Mouse (Mus musculus) neural tube, embryonic 13.5 days (tissue): ENCODE results near the gene Pde4d. TPM values are rescaled to one million over a fixed set of nuclear protein-coding genes. Genes with fewer than 3 reads are reported as not detected.

ENCODE experiments used
- ATAC-seq: fragments of 200-750 bp; cut with Nextera tagmentation; 2 replicates; pipeline ENCODE4 v1.8.0; 2017; ENCODE audit warnings: low read depth, mild to moderate bottlenecking, moderate TSS enrichment, moderate library complexity
- H3K27ac ChIP-seq: fragments of 300-500 bp; sonication (generic); replicated peaks from 2 replicates; pipeline ENCODE4 v1.5.1; 2015; ENCODE audit warnings: moderate library complexity, mild to moderate bottlenecking, inconsistent platforms
- H3K27me3 ChIP-seq: fragments of 300-500 bp; sonication (generic); 2 replicates; pipeline ENCODE4 v1.6.1; 2015; ENCODE audit warnings: mild to moderate bottlenecking, inconsistent platforms
- H3K36me3 ChIP-seq: fragments of 300-500 bp; sonication (generic); 2 replicates; pipeline ENCODE4 v1.6.1; 2015; ENCODE audit warnings: mild to moderate bottlenecking, inconsistent platforms
- H3K4me1 ChIP-seq: fragments of 300-500 bp; sonication (generic); replicated peaks from 2 replicates; pipeline ENCODE4 v1.6.1; 2015; ENCODE audit warnings: inconsistent platforms
- H3K4me2 ChIP-seq: fragments of 300-500 bp; sonication (generic); 2 replicates; pipeline ENCODE4 v1.6.1; 2015; ENCODE audit warnings: inconsistent platforms, mild to moderate bottlenecking, moderate library complexity
- H3K4me3 ChIP-seq: fragments of 300-500 bp; sonication (generic); 2 replicates; pipeline ENCODE4 v1.5.1; 2015; ENCODE audit warnings: mild to moderate bottlenecking, inconsistent platforms
- H3K9ac ChIP-seq: fragments of 300-500 bp; sonication (generic); 2 replicates; pipeline ENCODE4 v1.6.1; 2015; ENCODE audit warnings: moderate library complexity, mild to moderate bottlenecking, inconsistent platforms
- H3K9me3 ChIP-seq: fragments of 300-500 bp; sonication (generic); 2 replicates; pipeline ENCODE4 v1.6.1; 2016; ENCODE audit warnings: inconsistent platforms
- WGBS: fragments of 180-500 bp; shearing (Covaris S2); methylation state at CpG from one replicate; pipeline ENCODE4 v1.1.7; 2015; 5-methylcytosine and 5-hydroxymethylcytosine counted together
- polyA plus RNA-seq: library from polyadenylated mRNA; unstranded; fragments of >200 nt; fragmentation: Nextera tagmentation; extraction: Ambion mirVana; gene quantifications from 2 replicates; pipeline ENCODE4 v1.2.1, GENCODE M21; 2015

Gene Pde4d
- polyA plus RNA-seq, 1 experiment from 2014 or later = 15.5 TPM

DNA sequence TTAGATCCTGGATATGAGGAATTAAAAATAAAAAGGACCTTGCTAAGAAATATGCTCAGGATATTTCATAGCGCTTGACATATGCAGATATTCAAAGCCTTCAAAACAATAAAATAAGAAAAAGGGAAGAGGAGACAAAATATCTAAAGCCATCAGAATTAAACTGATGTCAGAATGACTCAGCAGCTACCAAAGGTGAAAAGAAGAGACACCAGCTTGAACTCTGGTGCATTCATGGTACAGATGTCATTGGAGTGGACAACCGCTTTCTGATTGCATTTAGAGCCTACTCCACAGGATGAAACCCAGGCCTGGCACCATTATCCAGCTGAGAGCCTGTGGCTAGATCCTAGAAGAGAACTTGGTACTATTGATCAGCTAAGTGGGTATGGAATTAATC lies 1161.0 kb downstream of the Pde4d start:
- Histone ChIP-seq H3K9me3 (no peaks in the 10 kb centered on the region), H3K4me3 (no peak overlapping the region), H3K4me2 (no peak overlapping the region), H3K27ac (no peak overlapping the region), H3K36me3 (no peaks in the 10 kb centered on the region), H3K9ac (no peak overlapping the region), H3K4me1 (peaks cover 6% of the 10 kb centered on the region), H3K27me3 (no peaks in the 10 kb centered on the region)
- no peak for ATAC-seq
- WGBS = 98% methylated on average over 2 of the region's 2 CpGs

DNA sequence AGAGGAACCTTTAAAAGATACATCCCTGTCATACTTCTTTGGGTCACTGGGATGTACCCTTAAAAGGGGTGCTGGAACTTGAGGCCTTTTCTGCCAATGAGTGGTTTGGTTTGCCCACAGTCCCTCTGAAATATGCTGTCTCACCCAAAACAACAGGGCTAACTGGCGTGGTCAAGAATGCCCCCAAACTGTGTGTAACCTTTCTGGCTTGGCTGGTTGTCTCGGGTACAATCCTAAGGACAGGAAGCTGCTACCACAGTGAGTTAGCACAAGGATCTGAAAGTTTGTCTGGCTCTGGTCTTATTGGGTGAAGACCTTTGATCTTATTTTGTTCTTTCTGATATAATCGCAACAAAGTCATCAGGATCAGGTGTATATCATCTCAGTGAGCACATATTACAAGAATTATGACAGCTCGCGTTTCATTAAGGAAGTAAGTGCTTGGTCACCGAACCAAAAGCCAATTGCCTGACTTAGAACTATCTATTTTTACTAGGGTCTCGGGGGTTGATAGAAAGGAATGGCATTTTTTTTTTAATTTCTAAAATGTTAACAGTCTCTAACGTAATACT lies 1165.6 kb downstream of the Pde4d start:
- peaks cover 11% of the 10 kb centered on the region for H3K4me1 ChIP-seq
- H3K36me3 ChIP-seq = no peaks in the 10 kb centered on the region
- 71% methylated on average over 8 of the region's 8 CpGs for WGBS
- H3K4me3 ChIP-seq = no peak overlapping the region
- H3K27ac ChIP-seq = no peak overlapping the region
- H3K9ac ChIP-seq = no peak overlapping the region
- H3K4me2 ChIP-seq = no peak overlapping the region
- no peak for ATAC-seq
- no peaks in the 10 kb centered on the region for H3K27me3 ChIP-seq
- no peaks in the 10 kb centered on the region for H3K9me3 ChIP-seq

DNA sequence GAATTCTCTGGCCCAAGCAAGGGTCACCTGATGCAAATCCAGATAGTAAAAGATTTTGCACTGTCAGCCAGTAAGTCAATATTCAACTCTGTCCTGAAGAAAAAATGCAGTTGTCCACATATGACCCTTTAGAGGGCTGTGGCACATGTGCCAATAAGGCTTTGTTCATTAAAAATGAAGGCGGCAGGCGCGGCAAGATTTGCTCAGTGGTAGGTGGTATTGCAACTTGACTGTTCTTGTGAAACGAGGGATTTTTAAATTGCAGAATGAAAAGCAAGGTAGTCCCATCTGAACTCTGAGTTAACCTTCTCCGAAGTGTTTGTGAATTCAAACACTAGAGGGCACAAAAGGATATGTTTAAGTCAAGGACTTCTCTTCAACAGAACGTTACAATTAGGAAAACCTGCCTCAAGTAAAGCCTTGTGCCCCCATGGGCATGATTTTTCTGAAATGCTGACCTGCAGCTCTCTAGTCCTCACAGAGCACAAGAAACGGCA lies 1166.1 kb downstream of the Pde4d start:
- Histone ChIP-seq H3K27ac (no peak overlapping the region), H3K4me1 (peaks cover 11% of the 10 kb centered on the region), H3K27me3 (no peaks in the 10 kb centered on the region), H3K9me3 (no peaks in the 10 kb centered on the region), H3K4me2 (no peak overlapping the region), H3K9ac (no peak overlapping the region), H3K4me3 (no peak overlapping the region), H3K36me3 (no peaks in the 10 kb centered on the region)
- ATAC-seq = no peak
- WGBS = 17% methylated on average over 7 of the region's 7 CpGs

DNA sequence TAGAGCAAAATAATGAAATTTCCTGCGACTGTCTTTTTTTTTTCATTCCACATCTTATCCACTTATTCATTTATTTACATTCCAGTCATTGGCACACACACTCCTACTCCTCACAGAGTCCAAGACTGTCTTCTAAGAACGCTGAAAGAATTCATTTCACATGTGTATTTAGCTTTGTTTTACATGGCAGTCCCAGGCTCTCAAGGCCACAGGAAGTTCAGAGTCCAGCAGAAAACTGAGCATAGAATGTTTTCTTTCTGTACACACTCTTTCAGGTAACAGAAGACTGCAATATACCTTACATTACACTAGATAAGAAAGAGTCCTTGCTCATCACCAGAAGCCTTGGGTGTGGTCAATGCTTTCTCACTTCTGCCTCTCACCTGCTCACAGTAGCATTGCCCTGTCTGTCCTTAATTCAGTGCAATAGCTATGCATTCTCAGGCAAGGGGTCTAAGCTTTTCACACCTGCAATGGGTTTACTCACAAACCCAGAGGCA lies 1169.5 kb downstream of the Pde4d start:
- 83% methylated on average over 2 of the region's 2 CpGs for WGBS
- no peak overlapping the region for H3K4me3 ChIP-seq
- peaks cover 6% of the 10 kb centered on the region; the same call in 1 of the 2 replicates for H3K4me1 ChIP-seq
- no peak for ATAC-seq
- no peaks in the 10 kb centered on the region for H3K36me3 ChIP-seq
- no peaks in the 10 kb centered on the region for H3K27me3 ChIP-seq
- no peak overlapping the region for H3K4me2 ChIP-seq
- no peak overlapping the region for H3K9ac ChIP-seq
- H3K27ac ChIP-seq = no peak overlapping the region
- H3K9me3 ChIP-seq = no peaks in the 10 kb centered on the region

DNA sequence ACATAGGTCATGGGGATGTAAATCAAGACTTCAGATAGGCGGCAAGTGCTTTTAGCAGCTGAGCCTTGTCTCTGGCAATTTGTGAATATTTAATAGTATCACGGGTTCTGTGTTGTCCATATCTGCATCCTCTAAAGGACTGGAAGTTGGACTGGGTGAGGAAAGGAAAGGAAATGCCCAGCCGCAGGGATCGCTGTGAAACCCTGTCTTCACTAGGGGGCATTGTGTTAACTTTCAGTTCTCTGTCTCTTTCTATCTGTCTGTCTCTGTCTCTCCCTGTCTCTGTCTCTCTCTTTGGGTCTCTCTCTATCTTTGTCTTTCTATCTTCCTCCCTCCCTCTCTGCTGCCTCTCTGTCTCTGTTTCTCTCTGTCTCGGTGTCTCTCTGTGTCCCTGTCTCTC lies 1172.5 kb downstream of the Pde4d start:
- Histone ChIP-seq H3K4me1 (no peaks in the 10 kb centered on the region), H3K36me3 (no peaks in the 10 kb centered on the region), H3K9ac (no peak overlapping the region), H3K4me3 (no peak overlapping the region), H3K4me2 (no peak overlapping the region), H3K27me3 (no peaks in the 10 kb centered on the region), H3K27ac (no peak overlapping the region), H3K9me3 (no peaks in the 10 kb centered on the region)
- no peak for ATAC-seq
- 70% methylated on average over 5 of the region's 5 CpGs for WGBS

DNA sequence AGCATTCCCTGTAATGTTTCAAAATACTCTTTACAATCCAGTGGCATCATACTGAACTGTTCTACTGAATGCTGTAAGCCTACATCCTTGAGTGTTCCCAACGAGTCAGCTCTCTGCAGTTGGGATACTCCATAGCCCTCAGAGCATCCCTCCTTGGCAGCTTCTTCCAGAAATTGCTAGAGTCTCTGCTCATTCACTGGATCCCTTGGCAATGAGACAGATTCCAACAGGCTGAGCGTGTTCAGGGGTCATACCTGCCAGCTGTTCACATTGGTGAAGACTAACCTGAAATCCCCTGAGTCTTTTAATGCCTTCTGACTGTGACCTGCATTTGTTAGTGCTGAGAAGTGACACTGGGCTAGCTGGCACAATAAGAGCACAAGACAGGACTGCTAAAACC lies 1173.5 kb downstream of the Pde4d start:
- Histone ChIP-seq H3K4me1 (no peaks in the 10 kb centered on the region), H3K4me2 (no peak overlapping the region), H3K9me3 (no peaks in the 10 kb centered on the region), H3K9ac (no peak overlapping the region), H3K27ac (no peak overlapping the region), H3K27me3 (no peaks in the 10 kb centered on the region), H3K4me3 (no peak overlapping the region), H3K36me3 (no peaks in the 10 kb centered on the region)
- WGBS = 78% methylated on average over 2 of the region's 2 CpGs
- ATAC-seq = no peak

DNA sequence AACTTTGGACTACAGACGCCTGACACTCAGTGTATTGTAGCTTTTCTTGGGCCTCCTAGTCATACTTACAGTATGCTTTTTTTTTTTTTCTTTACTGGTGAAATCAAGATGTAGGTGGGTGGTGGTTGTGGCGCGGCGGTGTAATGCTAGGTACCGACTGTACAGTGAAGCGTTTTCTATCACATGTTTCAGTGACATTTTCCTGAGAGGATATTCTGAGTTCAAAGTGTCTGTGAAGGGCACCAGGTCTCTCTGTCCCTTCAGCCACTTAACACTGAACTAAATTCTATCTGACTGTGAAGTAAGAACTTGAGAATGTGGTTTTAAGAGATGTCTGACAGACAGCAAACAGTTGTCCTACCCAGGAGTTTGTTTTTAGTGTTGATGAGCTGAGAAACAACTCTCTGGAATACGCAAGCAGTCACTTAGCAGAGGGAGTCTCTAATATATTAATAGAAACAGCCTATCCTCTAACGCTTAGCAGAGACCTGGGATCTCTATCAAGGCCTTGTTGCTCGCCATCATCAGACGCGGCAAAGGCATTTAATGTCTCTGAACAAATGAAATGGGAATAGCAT lies 1175.1 kb downstream of the Pde4d start:
- no peaks in the 10 kb centered on the region for H3K4me1 ChIP-seq
- no peak for ATAC-seq
- WGBS = 90% methylated on average over 11 of the region's 11 CpGs

DNA sequence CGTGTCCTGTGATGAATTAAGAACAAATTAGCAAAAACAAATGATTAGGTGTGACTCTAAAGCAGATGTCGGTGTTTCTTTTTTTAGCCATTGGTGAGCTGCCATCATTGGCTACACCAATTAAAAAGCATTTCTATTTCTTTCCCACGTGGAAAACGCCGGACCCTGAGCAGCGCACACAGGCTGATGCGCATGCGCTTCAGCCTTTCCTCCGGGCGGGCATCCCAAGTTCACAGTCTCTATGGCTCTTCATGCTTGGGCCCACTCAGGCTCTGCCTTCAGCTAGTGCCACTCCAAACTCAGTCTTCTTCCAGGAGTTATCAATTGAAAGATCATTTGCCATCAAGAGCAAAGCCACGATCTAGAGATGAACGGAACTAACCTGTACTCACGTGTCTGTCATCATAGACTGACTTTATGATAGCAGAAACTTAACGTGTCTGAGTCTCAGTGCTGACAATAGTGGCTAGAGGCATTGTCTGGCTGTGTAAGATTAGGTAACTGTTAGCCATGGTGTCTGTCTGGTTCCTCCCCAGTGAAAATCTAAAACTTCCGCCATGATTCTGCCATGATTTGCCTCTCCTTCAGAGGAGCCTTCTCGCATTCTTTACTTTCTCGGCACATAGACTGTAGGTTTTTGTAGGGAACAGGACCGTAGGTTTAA lies 1175.8 kb downstream of the Pde4d start:
- Histone ChIP-seq H3K4me1 (no peaks in the 10 kb centered on the region), H3K4me3 (no peak overlapping the region), H3K27ac (no peak overlapping the region), H3K9me3 (no peaks in the 10 kb centered on the region), H3K9ac (no peak overlapping the region), H3K36me3 (no peaks in the 10 kb centered on the region), H3K4me2 (no peak overlapping the region), H3K27me3 (no peaks in the 10 kb centered on the region)
- no peak for ATAC-seq
- 90% methylated on average over 18 of the region's 18 CpGs for WGBS

More for the DNA sequence above, 1175.1 kb downstream of the Pde4d start:
- Histone ChIP-seq H3K36me3 (no peaks in the 10 kb centered on the region), H3K27ac (no peak overlapping the region), H3K27me3 (no peaks in the 10 kb centered on the region), H3K9me3 (no peaks in the 10 kb centered on the region), H3K4me2 (no peak overlapping the region), H3K9ac (no peak overlapping the region), H3K4me3 (no peak overlapping the region)

DNA sequence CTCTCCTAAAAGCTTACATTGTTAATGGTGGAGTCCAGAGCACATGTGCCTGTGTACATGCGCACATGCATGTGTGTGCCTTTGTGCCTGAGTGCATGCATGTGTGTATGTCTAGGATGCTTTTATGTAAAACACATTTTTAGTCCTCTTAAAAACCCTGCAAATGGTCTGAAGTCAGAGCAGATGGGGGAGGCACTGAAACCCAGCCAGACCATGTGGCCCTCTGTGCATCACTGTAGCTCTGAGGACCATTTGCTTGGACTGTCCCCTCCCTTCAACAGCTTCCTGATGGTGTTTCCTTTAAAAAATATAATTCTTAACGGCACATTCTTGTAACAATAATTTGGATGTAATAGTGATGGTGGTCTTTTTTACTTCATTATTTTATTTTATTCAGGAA lies 1177.5 kb downstream of the Pde4d start:
- no peak for ATAC-seq
- no peak overlapping the region for H3K27ac ChIP-seq
- no peaks in the 10 kb centered on the region for H3K27me3 ChIP-seq
- H3K36me3 ChIP-seq = no peaks in the 10 kb centered on the region
- no peak overlapping the region for H3K4me2 ChIP-seq
- no peaks in the 10 kb centered on the region for H3K9me3 ChIP-seq
- WGBS = 90% methylated on average over 2 of the region's 2 CpGs
- H3K9ac ChIP-seq = no peak overlapping the region
- no peak overlapping the region for H3K4me3 ChIP-seq
- H3K4me1 ChIP-seq = peaks cover 11% of the 10 kb centered on the region

DNA sequence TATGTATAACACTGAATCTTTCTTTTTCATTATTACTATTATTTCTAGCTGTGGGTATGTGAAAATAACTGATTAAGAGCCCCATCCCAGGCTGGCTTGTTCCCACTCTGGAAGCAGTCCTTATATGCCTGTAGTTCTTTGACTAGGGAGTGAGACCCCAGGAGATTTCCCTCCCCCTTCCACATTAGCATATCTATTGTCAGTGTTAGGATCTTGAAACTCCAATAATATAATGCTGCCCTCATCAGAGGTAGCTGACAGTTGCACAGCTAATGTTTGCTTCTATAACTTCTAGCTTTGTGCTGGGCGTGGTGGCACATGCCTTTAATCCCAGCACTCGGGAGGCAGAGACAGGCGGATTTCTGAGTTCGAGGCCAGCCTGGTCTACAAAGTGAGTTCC lies 1178.9 kb downstream of the Pde4d start:
- Histone ChIP-seq H3K9ac (no peak overlapping the region), H3K27ac (no peak overlapping the region), H3K27me3 (no peaks in the 10 kb centered on the region), H3K9me3 (no peaks in the 10 kb centered on the region), H3K4me3 (no peak overlapping the region), H3K36me3 (no peaks in the 10 kb centered on the region), H3K4me2 (no peak overlapping the region), H3K4me1 (peaks cover 22% of the 10 kb centered on the region)
- no peak for ATAC-seq
- 89% methylated on average over 4 of the region's 4 CpGs for WGBS

DNA sequence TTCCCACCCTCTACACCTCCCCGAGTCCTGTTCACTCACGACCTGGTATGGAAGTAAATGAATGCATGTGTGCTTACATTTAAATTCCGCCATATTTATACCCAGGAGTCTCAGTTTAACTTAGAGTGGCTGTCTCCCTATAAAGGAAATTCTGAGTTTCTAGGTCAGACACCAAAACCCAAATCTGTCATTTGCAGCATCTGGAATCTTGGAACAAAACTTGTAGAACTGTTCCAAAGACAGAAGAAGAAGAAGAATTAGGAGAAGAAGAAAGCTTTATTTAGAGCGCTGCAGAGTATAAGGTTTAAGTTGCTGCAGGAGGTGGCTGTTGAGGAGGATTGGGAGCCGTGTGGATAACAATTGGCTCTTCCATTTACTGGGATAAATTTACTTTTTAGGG lies 1179.5 kb downstream of the Pde4d start:
- Histone ChIP-seq H3K4me2 (no peak overlapping the region), H3K9ac (no peak overlapping the region), H3K4me3 (no peak overlapping the region), H3K27me3 (no peaks in the 10 kb centered on the region), H3K4me1 (peaks cover 27% of the 10 kb centered on the region), H3K36me3 (no peaks in the 10 kb centered on the region), H3K9me3 (no peaks in the 10 kb centered on the region), H3K27ac (no peak overlapping the region)
- WGBS = 87% methylated on average over 5 of the region's 5 CpGs
- ATAC-seq = no peak

DNA sequence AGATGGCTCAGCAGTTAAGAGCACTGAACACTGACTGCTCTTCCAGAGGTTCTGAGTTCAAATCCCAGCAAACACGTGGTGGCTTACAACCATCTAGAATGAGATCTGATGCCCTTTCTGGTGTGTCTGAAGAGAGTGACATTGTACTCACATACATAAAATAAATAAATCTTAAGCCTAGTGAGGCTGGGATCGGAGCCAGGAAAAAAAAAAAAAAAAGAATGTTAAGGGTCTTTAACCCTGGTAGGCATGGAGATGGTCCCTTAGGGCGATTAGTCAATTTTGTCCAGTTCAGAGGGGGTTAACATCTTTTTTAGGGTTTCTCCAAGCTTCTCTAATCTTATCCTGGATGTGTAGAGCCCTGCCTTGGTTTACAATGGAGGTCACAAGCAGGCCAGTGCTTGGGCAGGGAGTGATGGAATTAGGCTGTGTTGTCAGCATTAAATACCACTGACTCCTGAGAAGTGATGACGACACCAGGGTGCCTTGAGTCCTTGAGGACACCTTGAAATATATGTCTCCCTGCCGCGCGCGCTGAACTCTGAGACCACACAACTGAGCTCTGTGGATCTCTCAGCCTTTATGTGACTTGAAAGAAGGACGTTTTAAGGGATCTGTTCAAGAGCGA lies 1181.8 kb downstream of the Pde4d start:
- no peak overlapping the region for H3K9ac ChIP-seq
- no peaks in the 10 kb centered on the region for H3K27me3 ChIP-seq
- no peaks in the 10 kb centered on the region for H3K36me3 ChIP-seq
- H3K4me3 ChIP-seq = no peak overlapping the region
- H3K4me1 ChIP-seq = peaks cover 27% of the 10 kb centered on the region
- H3K27ac ChIP-seq = no peak overlapping the region
- H3K9me3 ChIP-seq = no peaks in the 10 kb centered on the region
- no peak for ATAC-seq
- 32% methylated on average over 10 of the region's 10 CpGs for WGBS
- no peak overlapping the region for H3K4me2 ChIP-seq
